Mouse (Mus musculus): ENCODE data around the gene Fbxo27.

- TF ChIP-seq POLR2A (IDR thresholded peaks at IDR 0.05; ENCODE audit: insufficient read depth, low read length) (no peak), EP300 (IDR thresholded peaks at IDR 0.05; ENCODE audit: insufficient read depth, low read depth, low read length) (peak; percentile 51; the same call in 1 of the 2 replicates)
Observed at GRCm38 (mm10) chr7:28739829-28740228, 47.2 kb downstream of the Fbxo27 start.
